Mouse (Mus musculus): ENCODE data around the gene Clic6. TPM values are rescaled to one million over a fixed set of nuclear protein-coding genes. Genes with fewer than 3 reads are reported as not detected.
"Not testable (repeated sequence)": the region's sequence is repeated elsewhere in the genome, so short reads cannot be mapped to it uniquely, and the experiment has no call there.

Clic6 gene
- total RNA-seq, 1 experiment from 2014 or later, result not detected

DNA sequence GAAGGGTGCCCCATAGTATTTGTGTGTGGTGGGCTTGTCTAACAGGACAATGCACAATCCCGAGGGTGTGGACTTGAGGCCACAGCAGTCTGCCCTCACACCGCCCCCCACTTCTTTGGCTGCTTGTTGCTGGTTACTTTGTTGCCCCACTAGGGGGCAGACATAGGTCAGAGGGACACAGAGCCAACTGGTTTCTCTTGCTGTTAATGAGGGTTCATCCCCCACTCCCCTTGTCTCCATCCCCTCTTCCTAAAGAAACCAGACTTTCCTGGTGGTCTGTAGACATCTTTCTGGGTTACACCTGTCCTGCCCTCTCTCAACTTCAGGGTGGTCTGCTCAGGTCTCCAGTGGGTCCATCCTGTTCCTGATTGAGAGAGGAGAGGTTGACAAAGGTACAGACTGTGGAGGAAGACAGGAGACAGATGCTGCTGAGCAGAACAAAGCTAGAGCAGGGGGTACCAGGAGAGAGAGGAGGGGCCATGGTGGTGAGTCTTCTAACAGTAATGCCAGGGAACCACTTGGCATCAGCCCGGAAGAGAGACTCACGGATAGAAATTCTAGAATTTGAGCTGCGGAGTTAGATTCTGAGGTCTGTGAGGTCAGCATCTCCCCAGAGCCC, 26.3 kb downstream of the Clic6 start:
- no peak for ATAC-seq (replicated peaks; ENCODE audit: insufficient number of reproducible peaks, low FRiP score, low TSS enrichment, poor library complexity, severe bottlenecking)

DNA sequence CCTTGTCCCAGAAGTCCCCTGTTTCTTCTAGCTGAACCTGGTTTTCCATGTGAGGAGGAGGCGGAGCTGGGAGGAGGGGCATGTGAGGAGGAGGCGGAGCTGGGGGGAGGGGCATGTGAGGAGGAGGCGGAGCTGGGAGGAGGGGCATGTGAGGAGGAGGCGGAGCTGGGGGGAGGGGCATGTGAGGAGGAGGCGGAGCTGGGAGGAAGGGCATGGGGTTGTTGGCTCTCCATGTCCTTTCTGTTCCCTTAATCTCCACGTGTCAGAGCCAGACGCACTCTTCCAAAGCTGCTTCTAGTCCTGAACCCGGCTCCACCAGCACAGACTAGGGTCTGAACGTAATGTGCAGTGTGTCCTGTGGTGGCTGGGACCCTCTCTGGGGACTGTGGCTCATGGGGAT, 29.4 kb downstream of the Clic6 start:
- not testable (repeated sequence) for ATAC-seq (replicated peaks; ENCODE audit: insufficient number of reproducible peaks, low FRiP score, low TSS enrichment, poor library complexity, severe bottlenecking)

DNA sequence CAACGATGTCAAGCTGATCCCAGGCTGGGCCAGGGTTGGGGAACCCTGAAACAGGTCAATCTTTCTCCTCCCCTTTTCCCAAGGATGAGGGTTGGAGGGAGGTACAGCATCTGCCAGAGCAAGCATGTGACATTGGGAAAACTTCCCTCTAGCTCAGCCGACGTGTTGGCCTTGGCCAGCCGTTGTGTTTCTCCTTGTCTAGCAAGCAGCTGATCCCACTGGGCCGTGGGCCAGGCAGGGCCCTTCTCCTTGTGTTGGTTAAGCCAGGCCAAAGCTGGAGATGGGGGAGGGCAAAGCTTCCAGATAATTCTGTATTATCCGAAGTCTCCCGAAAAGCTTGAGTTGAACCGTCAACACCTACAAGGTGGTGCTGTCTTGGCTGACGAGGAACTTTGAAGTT, 30.6 kb downstream of the Clic6 start:
- no peak for ATAC-seq (replicated peaks; ENCODE audit: insufficient number of reproducible peaks, low FRiP score, low TSS enrichment, poor library complexity, severe bottlenecking)

DNA sequence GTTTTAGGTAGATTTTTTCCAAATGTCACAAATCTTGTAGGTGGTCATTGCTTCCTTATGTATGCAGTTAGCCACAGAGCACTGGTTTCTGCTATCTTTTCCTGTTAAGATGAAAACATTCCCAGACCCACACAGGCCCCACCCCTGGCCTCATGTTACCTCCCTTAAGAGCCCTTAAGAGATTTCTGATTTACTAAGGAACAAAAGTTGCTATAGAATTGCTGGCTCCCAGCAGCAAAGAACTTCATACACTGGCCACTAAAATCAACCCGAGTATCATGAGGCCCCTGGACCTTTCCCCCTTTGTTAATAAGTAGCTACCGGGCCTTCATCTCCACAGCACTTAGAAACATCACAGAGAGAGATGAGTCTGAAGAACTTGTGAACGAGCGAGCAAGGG, 33.2 kb downstream of the Clic6 start:
- no peak for ATAC-seq (replicated peaks; ENCODE audit: insufficient number of reproducible peaks, low FRiP score, low TSS enrichment, poor library complexity, severe bottlenecking)

DNA sequence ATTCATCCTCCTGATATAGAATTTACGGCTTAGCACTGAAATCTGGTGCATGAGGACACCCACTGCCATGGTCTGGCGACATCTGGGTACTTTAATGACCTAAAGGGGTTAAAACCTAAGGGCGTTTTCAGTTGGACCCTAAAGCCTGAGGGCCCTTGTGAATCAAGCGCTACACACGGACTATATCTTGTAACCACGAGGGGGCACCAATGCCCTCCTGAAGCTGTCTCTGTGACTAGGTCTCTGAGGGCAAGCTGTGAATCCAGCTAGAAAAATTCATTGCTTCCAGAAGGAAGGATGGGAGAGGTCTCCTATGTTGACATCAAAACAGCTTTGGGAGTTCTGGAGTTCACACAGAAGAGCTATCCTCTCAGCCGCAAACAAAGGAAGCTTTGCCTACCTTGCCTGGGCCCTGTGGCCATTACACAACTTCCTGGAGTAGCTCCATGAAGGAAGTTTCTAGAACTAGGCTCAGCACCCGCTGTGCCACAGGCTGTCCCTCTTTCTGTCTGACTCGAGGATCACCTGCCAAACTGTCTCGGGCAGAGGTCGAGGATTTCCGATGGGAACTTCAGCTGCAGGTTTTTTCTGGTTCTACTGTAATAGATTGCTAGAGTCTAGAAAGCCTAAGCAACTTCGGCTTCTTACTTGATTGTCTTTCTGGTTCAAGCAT, 34.4 kb downstream of the Clic6 start:
- no peak for ATAC-seq (replicated peaks; ENCODE audit: insufficient number of reproducible peaks, low FRiP score, low TSS enrichment, poor library complexity, severe bottlenecking)

- ATAC-seq (replicated peaks; ENCODE audit: insufficient number of reproducible peaks, low FRiP score, low TSS enrichment, poor library complexity, severe bottlenecking), result no peak
These were observed 37.8 kb downstream of the Clic6 start for GRCm38 (mm10) chr16:92523351-92523750.

DNA sequence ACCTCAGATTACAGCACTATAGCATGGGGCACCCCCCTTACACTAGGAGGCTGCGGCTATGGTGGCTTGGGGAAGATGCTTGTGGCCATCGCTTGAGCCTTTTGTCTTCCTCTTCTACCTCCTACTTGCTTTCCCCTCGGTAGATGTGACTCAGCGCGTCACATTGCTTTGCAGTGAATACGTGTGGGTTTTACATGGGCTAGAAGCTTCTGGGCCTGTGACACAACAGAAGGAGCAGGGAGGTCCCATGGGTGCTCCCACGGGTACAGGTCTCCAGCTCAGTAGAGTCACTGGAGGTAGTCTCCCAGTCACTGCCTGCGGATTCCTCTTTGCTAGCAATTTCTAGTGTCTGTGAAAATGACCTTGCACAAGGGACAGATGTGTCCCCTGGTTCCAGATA, 39.1 kb downstream of the Clic6 start:
- no peak for ATAC-seq (replicated peaks; ENCODE audit: insufficient number of reproducible peaks, low FRiP score, low TSS enrichment, poor library complexity, severe bottlenecking)

- ATAC-seq (replicated peaks; ENCODE audit: insufficient number of reproducible peaks, low FRiP score, low TSS enrichment, poor library complexity, severe bottlenecking), result no peak
These were observed 40.4 kb downstream of the Clic6 start for GRCm38 (mm10) chr16:92525919-92526318.

GRCm38 (mm10) chr16:92535258-92535657, 49.7 kb downstream of the Clic6 start:
- no peak for ATAC-seq (replicated peaks; ENCODE audit: insufficient number of reproducible peaks, low FRiP score, low TSS enrichment, poor library complexity, severe bottlenecking)

- ATAC-seq (replicated peaks; ENCODE audit: insufficient number of reproducible peaks, low FRiP score, low TSS enrichment, poor library complexity, severe bottlenecking), result no peak
These were observed 52.8 kb downstream of the Clic6 start for GRCm38 (mm10) chr16:92538356-92538755.

DNA sequence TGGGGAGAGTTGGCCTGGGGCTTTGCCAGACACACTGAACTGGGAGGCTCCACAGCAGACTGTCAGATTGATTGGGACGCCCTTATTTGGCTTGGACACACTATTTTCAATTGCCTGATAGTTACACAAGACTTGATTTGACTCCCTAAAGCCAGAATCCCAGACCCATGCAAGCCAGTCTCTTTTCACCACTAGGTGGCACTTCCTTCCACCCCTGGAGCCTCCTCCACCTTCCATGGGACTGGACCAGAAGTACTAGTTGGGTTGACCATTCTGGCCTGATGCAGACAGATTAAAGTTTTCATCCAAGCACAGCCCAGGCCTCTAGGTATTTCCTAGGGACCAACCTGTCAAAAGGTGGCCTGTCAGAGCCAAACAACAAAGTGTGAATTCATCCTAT, 58.7 kb downstream of the Clic6 start:
- no peak for ATAC-seq (replicated peaks; ENCODE audit: insufficient number of reproducible peaks, low FRiP score, low TSS enrichment, poor library complexity, severe bottlenecking)

DNA sequence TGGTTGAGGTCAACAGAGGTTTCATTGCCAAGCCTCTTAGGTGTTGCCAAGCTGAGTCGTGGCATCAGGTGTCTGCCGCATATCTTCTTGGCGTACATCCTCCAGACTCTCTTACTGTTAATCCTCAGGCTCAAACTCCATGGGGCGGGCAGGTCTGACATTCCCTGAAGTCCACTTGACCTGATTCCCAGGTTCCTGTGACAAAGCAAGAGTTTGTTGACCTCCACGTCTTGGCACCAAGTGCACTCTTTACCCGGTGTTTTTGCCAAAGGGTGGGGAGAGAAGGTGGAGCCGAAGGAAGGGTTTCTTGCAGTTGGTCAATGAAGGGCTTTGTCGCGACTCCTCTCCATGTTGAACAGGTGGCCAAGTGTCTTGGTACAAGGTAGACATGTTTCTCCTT, 63.1 kb downstream of the Clic6 start:
- no peak for ATAC-seq (replicated peaks; ENCODE audit: insufficient number of reproducible peaks, low FRiP score, low TSS enrichment, poor library complexity, severe bottlenecking)

- no peak for ATAC-seq (replicated peaks; ENCODE audit: insufficient number of reproducible peaks, low FRiP score, low TSS enrichment, poor library complexity, severe bottlenecking)
These were observed 66.0 kb downstream of the Clic6 start for GRCm38 (mm10) chr16:92551266-92552105.

DNA sequence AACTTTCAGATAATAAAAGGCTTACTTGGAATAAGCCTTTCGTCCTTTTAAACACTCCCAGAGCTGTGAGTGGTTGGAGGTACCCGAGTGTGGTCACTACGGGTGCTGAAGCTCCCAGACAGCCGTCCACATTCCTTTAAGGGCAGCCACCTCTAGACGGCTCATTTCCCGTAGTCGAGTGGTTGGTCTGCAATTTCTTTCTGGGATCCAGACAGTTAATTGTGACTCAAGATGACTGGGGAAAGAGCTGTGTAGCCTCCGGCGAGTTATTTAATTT, 66.5 kb downstream of the Clic6 start:
- ATAC-seq (replicated peaks; ENCODE audit: insufficient number of reproducible peaks, low FRiP score, low TSS enrichment, poor library complexity, severe bottlenecking), result no peak

GRCm38 (mm10) chr16:92552858-92553257, 67.3 kb downstream of the Clic6 start:
- ATAC-seq (replicated peaks; ENCODE audit: insufficient number of reproducible peaks, low FRiP score, low TSS enrichment, poor library complexity, severe bottlenecking), result no peak

GRCm38 (mm10) chr16:92555051-92555450, 69.5 kb downstream of the Clic6 start:
- no peak for ATAC-seq (replicated peaks; ENCODE audit: insufficient number of reproducible peaks, low FRiP score, low TSS enrichment, poor library complexity, severe bottlenecking)

- ATAC-seq (replicated peaks; ENCODE audit: insufficient number of reproducible peaks, low FRiP score, low TSS enrichment, poor library complexity, severe bottlenecking), result no peak
These were observed 79.8 kb downstream of the Clic6 start for GRCm38 (mm10) chr16:92565291-92565690.

- peak; percentile 77 for ATAC-seq (replicated peaks; ENCODE audit: insufficient number of reproducible peaks, low FRiP score, low TSS enrichment, poor library complexity, severe bottlenecking)
These were observed 80.2 kb downstream of the Clic6 start for GRCm38 (mm10) chr16:92565708-92566107.

GRCm38 (mm10) chr16:92566146-92566545, 80.6 kb downstream of the Clic6 start:
- ATAC-seq (replicated peaks; ENCODE audit: insufficient number of reproducible peaks, low FRiP score, low TSS enrichment, poor library complexity, severe bottlenecking), result no peak

DNA sequence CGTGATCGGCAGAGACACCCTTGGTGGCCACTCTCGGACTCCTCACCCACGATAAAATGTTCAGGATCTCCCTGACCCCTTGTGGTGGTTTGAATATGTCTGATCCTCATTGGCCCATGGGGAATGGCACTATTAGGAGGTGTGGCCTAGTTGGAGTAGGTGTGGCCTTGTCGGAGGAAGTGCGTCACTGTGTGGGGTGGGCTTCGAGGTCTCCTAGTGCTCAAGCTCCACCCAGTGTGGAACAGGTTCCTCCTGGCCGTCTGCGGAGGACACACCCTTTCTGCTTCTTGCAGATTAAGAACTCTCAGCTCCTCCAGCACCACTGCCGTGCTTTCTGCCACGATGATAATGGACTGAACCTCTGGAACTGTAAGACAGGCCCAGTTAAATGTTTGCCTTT, 85.7 kb downstream of the Clic6 start:
- no peak for ATAC-seq (replicated peaks; ENCODE audit: insufficient number of reproducible peaks, low FRiP score, low TSS enrichment, poor library complexity, severe bottlenecking)

Data from monocyte, adult 5-6 weeks (primary cell).